Mouse (Mus musculus) G1E (cell line): Measurements from ENCODE around the gene Cnn2.

Source experiments
- CTCF ChIP-seq: IDR thresholded peaks from 2 replicates; pipeline ENCODE4 v1.5.1; 2012; ENCODE audit warnings: low read depth, low read length, inconsistent platforms, mixed read lengths
- GATA1 ChIP-seq: IDR thresholded peaks from 2 replicates; pipeline ENCODE4 v1.6.1; 2012; ENCODE audit warnings: borderline replicate concordance, low read length, inconsistent platforms, mixed read lengths
- POLR2AphosphoS5 ChIP-seq: IDR thresholded peaks from 2 replicates; pipeline ENCODE4 v1.6.1; 2012; ENCODE audit warnings: low read depth, low read length, inconsistent platforms; ENCODE audit not compliant: insufficient replicate concordance
- TAL1 ChIP-seq: conservative IDR thresholded peaks from 2 replicates; pipeline ENCODE4 v1.6.1; 2012; ENCODE audit warnings: low read depth, low read length, inconsistent platforms, mixed read lengths

GRCm38 (mm10) chr10:79968181-79968580 is 20.2 kb upstream of the Cnn2 start:
- TF ChIP-seq CTCF: no peak
- no peak for TF ChIP-seq TAL1
- no peak for TF ChIP-seq GATA1
- TF ChIP-seq POLR2AphosphoS5: no peak
